Mouse (Mus musculus) small intestine, adult 2 months (tissue): Measurements from ENCODE around the gene Fat3. TPM values are rescaled to one million over a fixed set of nuclear protein-coding genes. Genes with fewer than 3 reads are reported as not detected.

Experiments
- H3K27ac ChIP-seq: fragments of 200-500 bp; 2 replicates; pipeline ENCODE4 v1.5.1; 2012; ENCODE audit warnings: low read depth, low read length, control low read depth, inconsistent platforms; ENCODE audit not compliant: insufficient read depth
- H3K27me3 ChIP-seq: fragments of 200-500 bp; 2 replicates; pipeline ENCODE4 v1.6.1; 2012; ENCODE audit warnings: mild to moderate bottlenecking, moderate library complexity, low read length, inconsistent platforms; ENCODE audit not compliant: control insufficient read depth, insufficient read depth
- H3K36me3 ChIP-seq: fragments of 200-500 bp; 2 replicates; pipeline ENCODE4 v1.6.1; 2012; ENCODE audit warnings: mild to moderate bottlenecking, low read length, control low read depth, inconsistent platforms; ENCODE audit not compliant: control insufficient read depth, insufficient read depth
- H3K4me1 ChIP-seq: fragments of 200-500 bp; 2 replicates; pipeline ENCODE4 v1.6.1; 2012; ENCODE audit warnings: low read length, inconsistent platforms, mixed read lengths; ENCODE audit not compliant: control insufficient read depth, insufficient read depth, insufficient read length
- H3K4me3 ChIP-seq: fragments of 200-500 bp; 2 replicates; pipeline ENCODE4 v1.5.1; 2012; ENCODE audit warnings: low read depth, mild to moderate bottlenecking, control low read depth, inconsistent platforms, low read length, moderate library complexity
- CTCF ChIP-seq: fragments of 200-500 bp; IDR thresholded peaks from 2 replicates; pipeline ENCODE4 v1.5.1; 2012; ENCODE audit warnings: low read depth, mild to moderate bottlenecking, control low read depth, inconsistent platforms, low read length, moderate library complexity, mixed read lengths; ENCODE audit not compliant: insufficient replicate concordance, insufficient read length; ENCODE audit errors: extremely low read depth
- POLR2A ChIP-seq: fragments of 200-500 bp; IDR thresholded peaks from 2 replicates; pipeline ENCODE4 v1.6.1; 2012; ENCODE audit warnings: low read depth, mild to moderate bottlenecking, control low read depth, inconsistent platforms, low read length, moderate library complexity
- WGBS: fragments of 180-500 bp; shearing (Covaris S2); methylation state at CpG from one replicate; pipeline ENCODE4 v1.1.7; 2018; 5-methylcytosine and 5-hydroxymethylcytosine counted together
- polyA plus RNA-seq: library from polyadenylated mRNA; depleted of rRNA; stranded (reverse); fragments of >200 nt; gene quantifications from 2 replicates; pipeline ENCODE4 v1.2.3, GENCODE M21; 2012

The Fat3 gene
- polyA plus RNA-seq, 1 experiment = 0.20 TPM

DNA sequence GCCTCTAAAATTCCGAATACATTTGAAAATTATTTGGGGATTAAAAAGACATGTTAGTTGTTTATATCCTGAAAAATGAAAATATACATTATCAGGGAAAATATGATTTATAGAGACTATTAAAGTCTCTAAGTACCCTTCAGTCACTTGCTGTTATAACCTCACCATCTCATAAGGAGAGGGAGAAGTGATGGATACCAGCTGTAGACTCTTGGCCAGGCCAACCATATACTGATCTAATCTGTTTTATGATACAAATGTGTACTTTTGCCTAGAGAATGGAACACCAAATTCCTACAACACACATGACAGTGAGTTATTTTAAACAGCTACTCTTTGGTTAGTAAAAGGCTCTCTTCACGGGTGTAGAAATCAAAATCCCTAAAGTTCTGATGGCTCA, 208.6 kb downstream of the Fat3 start:
- WGBS = 67% methylated on average over 2 of the region's 2 CpGs
- Histone ChIP-seq H3K4me3 (no peak overlapping the region), H3K4me1 (no peaks in the 10 kb centered on the region), H3K36me3 (no peaks in the 10 kb centered on the region), H3K27ac (no peak overlapping the region), H3K27me3 (no peaks in the 10 kb centered on the region)
- no peak for TF ChIP-seq CTCF
- no peak for TF ChIP-seq POLR2A

DNA sequence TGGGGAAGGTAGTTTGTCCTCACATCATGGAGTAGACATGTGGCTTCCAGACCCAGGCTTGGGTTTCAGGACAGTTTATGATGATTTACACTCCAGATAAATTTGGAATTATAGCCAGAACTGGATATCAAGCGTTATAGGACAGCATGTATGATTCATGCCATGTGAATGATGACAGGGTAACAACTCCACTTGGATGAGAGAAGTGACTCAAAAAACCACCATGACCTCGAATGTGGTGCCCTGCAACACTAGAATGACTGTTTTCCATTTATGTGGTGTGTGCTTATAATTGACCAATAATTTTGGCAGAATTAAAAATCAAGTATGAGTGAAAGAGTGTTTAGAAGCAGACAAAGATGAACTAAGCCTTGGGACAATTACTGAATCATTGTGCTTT, 210.2 kb downstream of the Fat3 start:
- H3K4me1 ChIP-seq = no peaks in the 10 kb centered on the region
- H3K36me3 ChIP-seq = no peaks in the 10 kb centered on the region
- no peak for TF ChIP-seq CTCF
- TF ChIP-seq POLR2A = no peak
- no peak overlapping the region for H3K4me3 ChIP-seq
- no peak overlapping the region for H3K27ac ChIP-seq
- WGBS = 59% methylated on average over 2 of the region's 2 CpGs
- H3K27me3 ChIP-seq = no peaks in the 10 kb centered on the region

GRCm38 (mm10) chr9:16283033-16283432, 218.1 kb downstream of the Fat3 start:
- no peaks in the 10 kb centered on the region for H3K36me3 ChIP-seq
- no peak overlapping the region for H3K27ac ChIP-seq
- H3K27me3 ChIP-seq = no peaks in the 10 kb centered on the region
- H3K4me1 ChIP-seq = no peaks in the 10 kb centered on the region
- H3K4me3 ChIP-seq = no peak overlapping the region
- TF ChIP-seq CTCF (no peak), POLR2A (no peak)
- 59% methylated on average over 1 of the region's 1 CpGs for WGBS

- TF ChIP-seq POLR2A = no peak
- no peak for TF ChIP-seq CTCF
- no peak overlapping the region for H3K4me3 ChIP-seq
- H3K27ac ChIP-seq = no peak overlapping the region
- no peaks in the 10 kb centered on the region for H3K27me3 ChIP-seq
- H3K36me3 ChIP-seq = no peaks in the 10 kb centered on the region
- H3K4me1 ChIP-seq = no peaks in the 10 kb centered on the region
Observed at GRCm38 (mm10) chr9:16282291-16282804, 218.7 kb downstream of the Fat3 start.

DNA sequence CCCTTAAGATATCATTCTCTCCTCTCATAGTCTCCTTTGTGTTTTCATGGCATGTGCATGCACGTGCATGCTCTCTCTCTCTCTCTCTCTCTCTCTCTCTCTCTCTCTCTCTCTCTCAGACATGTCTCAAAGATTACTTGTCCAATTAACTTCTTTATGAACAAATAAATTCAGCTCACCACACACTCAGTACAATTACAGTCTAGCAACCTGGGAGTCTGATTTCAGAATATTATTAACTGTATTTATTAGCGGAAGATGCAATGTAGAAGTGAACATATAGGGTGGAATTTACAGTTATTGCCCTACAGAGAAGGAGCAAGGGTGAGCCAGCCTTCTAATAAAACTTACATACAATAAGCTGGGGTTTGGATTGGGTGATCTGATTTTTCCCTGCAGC, 225.5 kb downstream of the Fat3 start:
- Histone ChIP-seq H3K4me3 (no peak overlapping the region), H3K27ac (no peak overlapping the region), H3K27me3 (no peaks in the 10 kb centered on the region), H3K36me3 (no peaks in the 10 kb centered on the region), H3K4me1 (no peaks in the 10 kb centered on the region)
- TF ChIP-seq CTCF (no peak), POLR2A (no peak)
- WGBS = 79% methylated on average over 2 of the region's 2 CpGs

- no peaks in the 10 kb centered on the region for H3K4me1 ChIP-seq
- H3K27ac ChIP-seq = no peak overlapping the region
- WGBS = 73% methylated on average over 4 of the region's 4 CpGs
- no peak overlapping the region for H3K4me3 ChIP-seq
- no peaks in the 10 kb centered on the region for H3K27me3 ChIP-seq
- TF ChIP-seq CTCF = no peak
- no peak for TF ChIP-seq POLR2A
- H3K36me3 ChIP-seq = no peaks in the 10 kb centered on the region
Observed at GRCm38 (mm10) chr9:16274130-16274529, 227.0 kb downstream of the Fat3 start.

- no peaks in the 10 kb centered on the region for H3K4me1 ChIP-seq
- TF ChIP-seq CTCF = no peak
- TF ChIP-seq POLR2A = no peak
- no peaks in the 10 kb centered on the region for H3K36me3 ChIP-seq
- WGBS = 85% methylated on average over 1 of the region's 1 CpGs
- no peaks in the 10 kb centered on the region for H3K27me3 ChIP-seq
- H3K4me3 ChIP-seq = no peak overlapping the region
- no peak overlapping the region for H3K27ac ChIP-seq
Observed at GRCm38 (mm10) chr9:16272810-16273209, 228.3 kb downstream of the Fat3 start.

GRCm38 (mm10) chr9:16270768-16271114, 230.3 kb downstream of the Fat3 start:
- H3K27ac ChIP-seq = no peak overlapping the region

More at GRCm38 (mm10) chr9:16270768-16271114, 230.3 kb downstream of the Fat3 start:
- Histone ChIP-seq H3K36me3 (no peaks in the 10 kb centered on the region), H3K4me1 (no peaks in the 10 kb centered on the region), H3K4me3 (no peak overlapping the region), H3K27me3 (no peaks in the 10 kb centered on the region)
- TF ChIP-seq CTCF (no peak), POLR2A (no peak)
